Mouse (Mus musculus) MN1 (cell line): Measurements from ENCODE around the gene Galt.
"Not testable (repeated sequence)": the region's sequence is repeated elsewhere in the genome, so short reads cannot be mapped to it uniquely, and the experiment has no call there.

Experiments used
- DNase-seq: peaks from one replicate; pipeline ENCODE4 v3.0.0-alpha.2; 2016; ENCODE audit warnings: low spot score

Galt gene

DNA sequence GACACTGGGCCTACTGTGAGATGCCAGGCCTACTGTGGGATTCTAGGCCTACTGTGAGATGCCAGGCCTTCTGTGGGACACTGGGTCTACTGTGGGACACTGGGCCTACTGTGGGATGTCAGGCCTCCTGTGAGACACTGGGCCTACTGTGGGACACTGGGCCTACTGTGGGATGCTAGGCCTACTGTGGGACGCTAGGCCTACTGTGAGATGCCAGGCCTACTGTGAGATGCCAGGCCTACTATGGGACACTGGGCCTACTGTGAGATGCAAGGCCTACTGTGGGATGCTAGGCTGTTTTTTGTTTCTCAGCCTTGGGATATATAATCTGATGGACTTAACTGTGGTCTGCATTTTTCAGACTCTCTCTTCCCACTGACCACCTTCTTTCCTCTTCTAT lies 20.8 kb downstream of the Galt start:
- DNase-seq, result not testable (repeated sequence)

GRCm38 (mm10) chr4:41781271-41781670 lies 26.2 kb downstream of the Galt start:
- not testable (repeated sequence) for DNase-seq

DNA sequence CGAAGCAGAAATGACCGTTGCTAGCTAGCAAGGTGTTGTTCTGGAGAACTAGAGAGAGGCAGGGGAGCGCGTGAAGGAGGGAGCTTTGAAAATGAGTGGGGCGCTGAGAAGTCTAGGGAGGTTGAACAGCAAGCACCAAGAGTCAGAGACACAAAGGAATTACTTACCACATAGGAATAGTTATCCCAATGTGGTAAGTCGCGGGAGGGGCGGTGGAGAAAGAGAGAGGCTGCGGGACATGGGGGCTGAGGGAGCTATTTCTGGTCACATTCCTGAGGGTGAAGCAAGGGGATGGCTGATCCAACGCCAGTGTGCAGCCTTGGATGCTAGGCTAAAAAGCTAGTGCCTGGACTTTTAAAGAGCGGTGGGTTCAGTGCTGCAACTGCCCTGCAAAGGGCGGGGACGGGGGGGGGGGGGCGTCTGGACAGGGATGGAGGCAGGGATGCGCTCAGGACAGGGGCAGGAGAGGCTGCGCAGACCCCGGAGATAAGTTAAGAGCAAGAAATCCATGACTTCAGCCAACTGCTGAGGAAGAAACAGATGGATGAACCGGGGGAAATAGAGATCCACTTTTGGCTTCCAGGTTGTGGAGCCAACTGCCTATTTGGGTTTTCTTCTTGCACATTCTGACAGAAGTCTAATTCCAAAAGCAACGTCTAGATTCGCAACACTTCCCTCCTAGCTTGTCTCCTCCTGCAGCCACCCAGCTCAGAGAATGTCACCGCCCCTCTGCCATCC lies 26.9 kb downstream of the Galt start:
- DNase-seq, result not testable (repeated sequence)

- DNase-seq, result not testable (repeated sequence)
Observed at GRCm38 (mm10) chr4:41782711-41783110, 27.7 kb downstream of the Galt start.

DNA sequence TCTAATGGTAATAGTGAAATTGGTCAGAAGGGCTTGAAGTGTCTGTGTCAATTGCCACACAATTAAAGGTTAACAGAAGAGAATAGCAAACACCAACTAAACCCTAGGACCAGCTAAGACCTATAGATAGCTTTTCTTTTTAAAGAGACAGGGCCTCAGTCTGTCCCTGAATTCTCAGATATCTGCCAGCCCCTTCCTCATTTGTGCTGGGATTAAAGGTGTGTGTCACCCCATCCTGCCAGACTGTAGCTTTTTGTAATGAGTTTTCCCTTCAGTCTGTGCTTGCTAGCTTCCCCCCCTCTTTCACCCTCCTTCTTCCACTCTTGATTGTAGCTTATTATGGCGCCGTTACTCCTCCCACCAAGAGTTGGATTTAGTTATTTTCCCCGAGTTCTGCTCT lies 28.2 kb downstream of the Galt start:
- DNase-seq, result not testable (repeated sequence)
